Mouse (Mus musculus): ENCODE data around the gene Ctbp1.
A peak's percentile ranks its signal among the peaks of the same experiment; 100 is the strongest.

The Ctbp1 gene

GRCm38 (mm10) chr5:33274953-33275454, at the start of gene Ctbp1:
Gene Ctbp1 (minus strand): TSS chr5:33274994.
- peak; percentile 87 to 91 for DNase-seq (ENCODE audit: low spot score in 2 of 2)

GRCm38 (mm10) chr5:33324491-33324890, 49.7 kb upstream of the Ctbp1 start:
- no peak for DNase-seq (ENCODE audit: low spot score in 2 of 2)

- no peak for DNase-seq (ENCODE audit: low spot score in 2 of 2)
Measured at GRCm38 (mm10) chr5:33312192-33312591, 37.4 kb upstream of the Ctbp1 start.

GRCm38 (mm10) chr5:33310704-33311462, 36.1 kb upstream of the Ctbp1 start:
- no peak for DNase-seq (ENCODE audit: low spot score in 2 of 2)

GRCm38 (mm10) chr5:33301801-33302200, 27.0 kb upstream of the Ctbp1 start:
- no peak for DNase-seq (ENCODE audit: low spot score in 2 of 2)

- DNase-seq (ENCODE audit: low spot score in 2 of 2) = no peak
Measured at GRCm38 (mm10) chr5:33297164-33297563, 22.4 kb upstream of the Ctbp1 start.

- DNase-seq (ENCODE audit: low spot score in 2 of 2) = no peak
Measured at GRCm38 (mm10) chr5:33293796-33294430, 19.1 kb upstream of the Ctbp1 start.

- DNase-seq (ENCODE audit: low spot score in 2 of 2) = no peak
Measured at GRCm38 (mm10) chr5:33283951-33284350, 9.2 kb upstream of the Ctbp1 start.

GRCm38 (mm10) chr5:33281428-33281827, 6.6 kb upstream of the Ctbp1 start:
- DNase-seq (ENCODE audit: low spot score in 2 of 2) = no peak

GRCm38 (mm10) chr5:33278950-33279349, 4.2 kb upstream of the Ctbp1 start:
- DNase-seq (ENCODE audit: low spot score in 2 of 2) = no peak

- DNase-seq (ENCODE audit: low spot score in 2 of 2) = no peak
Measured at GRCm38 (mm10) chr5:33277286-33277685, 2.5 kb upstream of the Ctbp1 start.

GRCm38 (mm10) chr5:33275754-33276153, 960 bp upstream of the Ctbp1 start:
- DNase-seq (ENCODE audit: low spot score in 2 of 2) = no peak

- peak; percentile 86 to 93 for DNase-seq (ENCODE audit: low spot score in 2 of 2)
Measured at GRCm38 (mm10) chr5:33274085-33274952, 475 bp downstream of the Ctbp1 start.

- peak in 1 of 2 experiments; percentile 25 for DNase-seq (ENCODE audit: low spot score in 2 of 2)
Measured at GRCm38 (mm10) chr5:33273777-33274084, 1.1 kb downstream of the Ctbp1 start.

- DNase-seq (ENCODE audit: low spot score in 2 of 2) = peak in 1 of 2 experiments; percentile 38
Measured at GRCm38 (mm10) chr5:33272845-33273776, 1.7 kb downstream of the Ctbp1 start.

- DNase-seq (ENCODE audit: low spot score in 2 of 2) = no peak
Measured at GRCm38 (mm10) chr5:33272146-33272545, 2.6 kb downstream of the Ctbp1 start.

- DNase-seq (ENCODE audit: low spot score in 2 of 2) = peak; percentile 62 to 78
Measured at GRCm38 (mm10) chr5:33270568-33270967, 4.2 kb downstream of the Ctbp1 start.

- no peak for DNase-seq (ENCODE audit: low spot score in 2 of 2)
Measured at GRCm38 (mm10) chr5:33254416-33254815, 20.4 kb downstream of the Ctbp1 start.

GRCm38 (mm10) chr5:33248186-33248585, 26.6 kb downstream of the Ctbp1 start:
- DNase-seq (ENCODE audit: low spot score in 2 of 2) = no peak

- DNase-seq (ENCODE audit: low spot score in 2 of 2) = no peak
Measured at GRCm38 (mm10) chr5:33247387-33247786, 27.4 kb downstream of the Ctbp1 start.

GRCm38 (mm10) chr5:33245701-33246100, 29.1 kb downstream of the Ctbp1 start:
- DNase-seq (ENCODE audit: low spot score in 2 of 2) = peak in 1 of 2 experiments; percentile 39

Data from frontal cortex, postnatal 10 days (tissue).